ENCODE assay signal across 28 mouse cellular contexts in genomic region chr14:120864896-120865295, GRCm38 (mm10).
"Had no signal": no experiment of that assay in that cellular context is flagged by ENCODE, and none has a peak within 500 bp of the region (broad histone marks: within the 10 kb centered on the region; RNA-seq: fewer than 3 reads in every experiment).

No protein-coding gene starts in this region.

- H3K9ac ChIP-seq: heart, embryonic 12.5 days; heart, embryonic 13.5 days; heart, embryonic 15.5 days; hindbrain, embryonic 12.5 days; hindbrain, embryonic 13.5 days; hindbrain, embryonic 14.5 days; hindbrain, embryonic 15.5 days; intestine, embryonic 15.5 days; kidney, embryonic 15.5 days had no signal

- H3K9me3 ChIP-seq: heart, embryonic 13.5 days; heart, embryonic 15.5 days; hindbrain, embryonic 12.5 days; hindbrain, embryonic 13.5 days; hindbrain, embryonic 15.5 days; intestine, embryonic 15.5 days; kidney, embryonic 15.5 days had no signal

- H3K36me3 ChIP-seq: heart, embryonic 12.5 days; heart, embryonic 13.5 days; heart, embryonic 15.5 days; hindbrain, embryonic 10.5 days; hindbrain, embryonic 12.5 days; hindbrain, embryonic 13.5 days; hindbrain, embryonic 15.5 days; intestine, embryonic 15.5 days; kidney, embryonic 15.5 days had no signal

- H3K4me1 ChIP-seq: heart, embryonic 12.5 days; hindbrain, embryonic 10.5 days; hindbrain, embryonic 12.5 days; hindbrain, embryonic 13.5 days; hindbrain, embryonic 15.5 days; intestine, embryonic 15.5 days; kidney, embryonic 15.5 days had no signal

- DNase-seq: heart, postnatal 10 days; heart, postnatal 14 days; heart, postnatal 36 days; heart, postnatal 4 days; kidney, adult 11 months; kidney, adult 18-20 months; kidney, adult 2 months; kidney, postnatal 10 days; kidney, postnatal 14 days; kidney, postnatal 25 days; kidney, postnatal 36 days; kidney, postnatal 4 days; layer of hippocampus, adult 9-11 months; layer of hippocampus, postnatal 36 days had no signal

- H3K4me3 ChIP-seq: heart, embryonic 12.5 days; heart, embryonic 13.5 days; heart, embryonic 15.5 days; hindbrain, embryonic 10.5 days; hindbrain, embryonic 12.5 days; hindbrain, embryonic 13.5 days; hindbrain, embryonic 15.5 days; intestine, embryonic 15.5 days; kidney, embryonic 15.5 days; layer of hippocampus, adult 2 months; left cerebral cortex, adult 2 months had no signal

- H3K27ac ChIP-seq: heart, embryonic 13.5 days; heart, embryonic 15.5 days; hindbrain, embryonic 10.5 days; hindbrain, embryonic 12.5 days; hindbrain, embryonic 13.5 days; hindbrain, embryonic 14.5 days; hindbrain, embryonic 15.5 days; hindbrain, postnatal 0 days; intestine, embryonic 15.5 days; kidney, embryonic 15.5 days; kidney, postnatal 0 days; layer of hippocampus, adult 2 months; left cerebral cortex, adult 2 months had no signal
